Mouse (Mus musculus) bone marrow macrophage, adult 2 months (primary cell): ENCODE measurements around the gene Tstd1. TPM values are rescaled to one million over a fixed set of nuclear protein-coding genes. Genes with fewer than 3 reads are reported as not detected.

Source experiments
- H3K27ac ChIP-seq: 2 replicates; pipeline ENCODE4 v1.5.1; 2012; ENCODE audit warnings: low read depth, low read length; ENCODE audit not compliant: insufficient read depth
- H3K4me1 ChIP-seq: 2 replicates; pipeline ENCODE4 v1.6.1; 2012; ENCODE audit warnings: low read length; ENCODE audit not compliant: control insufficient read depth, insufficient read depth
- H3K4me3 ChIP-seq: 2 replicates; pipeline ENCODE4 v1.5.1; 2012; ENCODE audit warnings: mild to moderate bottlenecking, low read length, moderate library complexity; ENCODE audit not compliant: insufficient read depth
- CTCF ChIP-seq: IDR thresholded peaks from 2 replicates; pipeline ENCODE4 v1.5.1; 2012; ENCODE audit warnings: low read depth, mild to moderate bottlenecking, low read length, moderate library complexity
- POLR2A ChIP-seq: IDR thresholded peaks from 2 replicates; pipeline ENCODE4 v1.6.1; 2012; ENCODE audit warnings: mild to moderate bottlenecking, low read depth, low read length, borderline replicate concordance
- polyA plus RNA-seq: library from polyadenylated mRNA; stranded (reverse); fragments of >200 nt; gene quantifications from 2 replicates; pipeline ENCODE4 v1.2.4, GENCODE M21; 2012; ENCODE audit not compliant: missing spikeins, insufficient read depth, insufficient read length

The Tstd1 gene
- polyA plus RNA-seq: 7.7 and 16.7 TPM in 2 replicates

DNA sequence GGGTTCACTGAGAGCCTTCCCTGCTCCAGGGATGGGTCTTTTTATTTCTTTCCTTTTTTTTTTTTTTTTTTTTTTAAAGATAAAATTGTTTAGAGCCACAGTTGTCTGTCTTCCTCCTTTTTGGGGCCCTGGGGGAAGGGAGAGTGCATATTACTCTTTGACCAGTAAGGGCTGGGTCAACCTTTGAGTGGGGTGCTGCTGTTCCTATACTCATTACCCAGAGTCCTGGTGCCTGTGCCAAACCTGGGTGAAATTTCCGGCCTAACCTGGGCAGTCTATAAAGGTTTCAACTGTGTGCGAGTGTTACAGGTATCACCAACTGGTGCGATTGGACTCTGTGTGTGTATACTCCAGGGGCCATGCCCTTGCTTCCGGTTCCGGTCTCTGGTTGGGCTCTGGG lies at the start of gene Tstd1:
TSS of gene Tstd1 (plus strand) at position 213 of the 400 bp plus-strand sequence.
- Histone ChIP-seq H3K4me1 (no peaks in the 10 kb centered on the region), H3K4me3 (no peak within 1 kb of the TSS), H3K27ac (no peak within 1 kb of the TSS)
- no peak for TF ChIP-seq POLR2A
- no peak for TF ChIP-seq CTCF

GRCm38 (mm10) chr1:171369845-171370556 lies 48.7 kb upstream of the Tstd1 start, which contains the start of gene Nectin4:
Nectin4 (plus strand) TSS chr1:171370099.
- no peak for TF ChIP-seq POLR2A
- TF ChIP-seq CTCF: no peak
- no peak within 1 kb of the TSS for H3K27ac ChIP-seq
- H3K4me1 ChIP-seq: peaks cover 21% of the 10 kb centered on the region
- no peak within 1 kb of the TSS for H3K4me3 ChIP-seq

DNA sequence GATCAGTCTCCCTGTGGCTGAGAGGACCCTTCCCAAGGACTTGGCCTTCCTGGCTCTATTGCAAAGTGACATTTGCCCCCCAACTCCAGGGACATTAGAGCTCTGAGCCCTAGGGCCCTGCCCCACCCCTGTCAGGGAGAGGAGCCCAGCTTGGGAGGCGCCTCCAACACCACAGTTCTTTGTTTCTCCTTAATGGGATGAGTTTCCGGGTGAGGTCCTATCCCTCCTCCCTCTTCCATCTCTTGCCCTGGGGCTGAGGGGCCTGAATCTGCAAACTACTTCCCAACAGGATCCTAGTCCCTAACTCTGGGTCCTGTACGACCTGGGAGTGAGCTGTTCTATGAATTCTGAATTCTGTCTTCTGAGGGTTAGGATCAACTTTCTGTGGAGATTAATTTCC lies 45.8 kb upstream of the Tstd1 start:
- H3K4me1 ChIP-seq: peaks cover 30% of the 10 kb centered on the region

DNA sequence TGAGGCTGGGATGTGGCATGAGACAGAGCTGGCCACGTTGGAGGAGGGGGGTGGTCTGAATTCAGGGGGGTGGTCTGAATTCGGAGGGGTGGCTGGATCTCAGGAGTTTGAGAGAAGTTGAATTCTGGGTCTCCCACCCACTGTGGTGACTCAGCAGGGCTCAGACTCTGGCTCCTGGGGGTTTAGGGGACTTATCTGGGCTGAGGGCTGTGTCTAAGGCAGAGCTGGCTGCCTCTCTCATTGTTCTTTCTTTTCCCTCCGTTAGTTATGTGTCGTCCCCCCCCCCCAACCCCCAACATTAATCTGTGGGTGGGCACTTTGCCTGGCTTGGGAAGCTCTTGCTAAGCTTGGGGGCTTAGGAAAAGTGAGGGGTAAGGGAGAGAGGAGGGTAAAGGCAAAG lies 44.7 kb upstream of the Tstd1 start:
- Histone ChIP-seq H3K4me3 (no peak overlapping the region), H3K27ac (no peak overlapping the region), H3K4me1 (peaks cover 32% of the 10 kb centered on the region)
- TF ChIP-seq POLR2A (no peak), CTCF (no peak)

More for the DNA sequence above, 45.8 kb upstream of the Tstd1 start:
- Histone ChIP-seq H3K4me3 (no peak overlapping the region), H3K27ac (no peak overlapping the region)
- TF ChIP-seq CTCF (no peak), POLR2A (no peak)

DNA sequence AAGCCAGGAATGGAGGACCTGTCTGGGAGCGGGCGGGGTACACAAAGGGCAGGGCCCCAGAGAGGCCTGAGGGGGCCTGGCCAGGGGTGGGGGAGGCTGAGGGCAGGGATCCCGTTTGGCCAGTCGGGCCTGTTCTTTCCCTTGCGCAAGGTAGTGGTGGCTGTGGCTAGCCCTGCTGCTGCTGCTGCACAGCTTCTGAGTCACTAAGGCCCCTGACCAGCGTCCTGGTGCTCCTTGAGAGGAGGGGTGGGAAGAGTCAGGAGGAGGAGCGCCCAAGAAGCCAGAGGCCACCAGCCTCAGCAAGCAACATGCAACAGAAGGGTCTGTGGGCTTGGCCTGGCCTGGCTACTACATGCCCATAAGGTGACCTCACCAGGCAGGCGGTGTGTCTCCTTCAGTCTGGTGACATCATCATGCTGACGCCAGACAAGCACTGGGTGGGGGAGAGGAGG lies 43.0 kb upstream of the Tstd1 start:
- H3K4me1 ChIP-seq: peaks cover 33% of the 10 kb centered on the region
- no peak overlapping the region for H3K4me3 ChIP-seq
- TF ChIP-seq POLR2A (no peak), CTCF (no peak)
- no peak overlapping the region for H3K27ac ChIP-seq

DNA sequence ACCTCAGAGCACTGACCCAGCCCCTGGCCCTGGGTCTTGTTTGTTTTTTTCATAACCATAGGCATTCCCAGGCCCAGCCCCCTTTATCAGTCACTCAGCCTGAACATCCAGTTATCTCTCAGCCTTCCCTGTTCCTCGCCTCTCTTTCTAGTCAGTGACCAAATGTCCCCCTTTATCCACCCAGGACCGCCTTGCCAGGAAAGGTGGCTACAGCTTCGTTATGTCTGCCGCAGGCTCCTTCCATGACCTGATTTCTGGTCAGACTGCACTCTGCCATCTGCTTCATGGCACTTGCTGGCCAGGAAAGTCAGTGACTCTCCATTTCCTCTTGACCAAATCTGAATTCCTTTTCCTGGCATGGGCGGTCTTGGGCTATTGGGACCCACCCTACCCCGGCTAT lies 40.4 kb upstream of the Tstd1 start:
- TF ChIP-seq CTCF (no peak), POLR2A (no peak)
- Histone ChIP-seq H3K27ac (no peak overlapping the region), H3K4me1 (peaks cover 40% of the 10 kb centered on the region), H3K4me3 (no peak overlapping the region)

GRCm38 (mm10) chr1:171379935-171380599 lies 38.6 kb upstream of the Tstd1 start:
- TF ChIP-seq CTCF: peak; percentile 27; the same call in 1 of the 2 replicates
- no peak for TF ChIP-seq POLR2A
- 0 out of 2 replicates have a peak overlapping the region, but pooled peaks have one; percentile 7 for H3K4me3 ChIP-seq
- peaks cover 40% of the 10 kb centered on the region for H3K4me1 ChIP-seq
- H3K27ac ChIP-seq: no peak overlapping the region; the same call in 1 of the 2 replicates

- Histone ChIP-seq H3K4me3 (no peak overlapping the region), H3K27ac (no peak overlapping the region), H3K4me1 (peaks cover 31% of the 10 kb centered on the region)
- no peak for TF ChIP-seq POLR2A
- TF ChIP-seq CTCF: peak; percentile 26; the same call in 1 of the 2 replicates
Observed at GRCm38 (mm10) chr1:171382096-171382620, 36.5 kb upstream of the Tstd1 start.

GRCm38 (mm10) chr1:171384361-171384760 lies 34.3 kb upstream of the Tstd1 start:
- TF ChIP-seq POLR2A (no peak), CTCF (no peak)
- Histone ChIP-seq H3K4me1 (peaks cover 32% of the 10 kb centered on the region), H3K4me3 (no peak overlapping the region), H3K27ac (no peak overlapping the region)
